Mouse (Mus musculus) thymus, postnatal 36 days (tissue): ENCODE measurements around the gene Bcar3.
"Not testable (repeated sequence)": the region's sequence is repeated elsewhere in the genome, so short reads cannot be mapped to it uniquely, and the experiment has no call there.

Experiments
- DNase-seq, 2 experiments: peaks; one replicate each; pipeline ENCODE4 v3.0.0; 2022; ENCODE audit warnings: mixed read lengths in 2 of 2

Gene Bcar3

GRCm38 (mm10) chr3:122386444-122386843 is 92.5 kb downstream of the Bcar3 start:
- DNase-seq: no peak

- no peak for DNase-seq
Observed at GRCm38 (mm10) chr3:122387771-122388170, 93.8 kb downstream of the Bcar3 start.

DNA sequence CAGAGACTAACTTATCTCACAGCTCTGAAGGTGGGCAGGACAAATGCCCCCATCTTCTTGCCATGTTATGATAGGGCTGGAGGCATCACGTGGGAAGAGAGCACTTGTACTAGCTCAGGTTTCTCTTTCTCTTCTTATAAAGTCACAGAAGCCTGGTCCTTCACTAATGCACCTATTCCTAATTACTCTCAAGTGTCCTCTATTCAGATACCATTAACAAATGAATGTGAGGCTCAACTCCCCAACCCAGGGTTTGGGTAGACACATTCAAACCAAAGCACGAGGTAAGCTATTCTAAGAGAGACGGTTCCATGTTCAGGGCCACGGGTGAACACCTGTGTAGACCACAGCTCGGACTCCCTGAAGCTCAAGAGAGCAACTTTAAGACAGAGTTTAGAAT is 96.0 kb downstream of the Bcar3 start:
- DNase-seq: no peak

GRCm38 (mm10) chr3:122391098-122391497 is 97.2 kb downstream of the Bcar3 start:
- DNase-seq: no peak

GRCm38 (mm10) chr3:122391816-122392215 is 97.9 kb downstream of the Bcar3 start:
- DNase-seq: no peak

DNA sequence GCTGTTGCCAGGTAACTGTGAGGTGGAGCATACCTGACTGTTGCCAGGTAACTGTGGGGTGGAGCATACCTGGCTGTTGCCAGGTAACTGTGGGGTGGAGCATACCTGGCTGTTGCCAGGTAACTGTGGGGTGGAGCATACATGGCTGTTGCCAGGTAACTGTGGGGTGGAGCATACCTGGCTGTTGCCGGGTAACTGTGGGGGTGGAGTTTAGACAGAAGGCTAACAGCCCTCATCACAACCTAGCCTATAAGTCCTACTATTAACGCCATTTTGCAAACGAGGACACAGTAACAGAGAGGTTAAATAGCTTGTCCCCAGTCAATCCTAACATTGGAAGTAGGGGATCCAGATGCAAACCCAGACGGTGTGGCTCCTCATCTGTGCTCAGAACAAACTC is 99.5 kb downstream of the Bcar3 start:
- not testable (repeated sequence) for DNase-seq

GRCm38 (mm10) chr3:122393836-122394374 is 100.0 kb downstream of the Bcar3 start:
- no peak for DNase-seq

GRCm38 (mm10) chr3:122396957-122397356 is 103.0 kb downstream of the Bcar3 start:
- no peak for DNase-seq

- no peak for DNase-seq
Observed at GRCm38 (mm10) chr3:122397401-122397800, 103.5 kb downstream of the Bcar3 start.

- no peak for DNase-seq
Observed at GRCm38 (mm10) chr3:122401011-122401410, 107.1 kb downstream of the Bcar3 start.

GRCm38 (mm10) chr3:122402143-122402542 is 108.2 kb downstream of the Bcar3 start:
- no peak for DNase-seq

GRCm38 (mm10) chr3:122403860-122404557 is 110.1 kb downstream of the Bcar3 start:
- DNase-seq: no peak

DNA sequence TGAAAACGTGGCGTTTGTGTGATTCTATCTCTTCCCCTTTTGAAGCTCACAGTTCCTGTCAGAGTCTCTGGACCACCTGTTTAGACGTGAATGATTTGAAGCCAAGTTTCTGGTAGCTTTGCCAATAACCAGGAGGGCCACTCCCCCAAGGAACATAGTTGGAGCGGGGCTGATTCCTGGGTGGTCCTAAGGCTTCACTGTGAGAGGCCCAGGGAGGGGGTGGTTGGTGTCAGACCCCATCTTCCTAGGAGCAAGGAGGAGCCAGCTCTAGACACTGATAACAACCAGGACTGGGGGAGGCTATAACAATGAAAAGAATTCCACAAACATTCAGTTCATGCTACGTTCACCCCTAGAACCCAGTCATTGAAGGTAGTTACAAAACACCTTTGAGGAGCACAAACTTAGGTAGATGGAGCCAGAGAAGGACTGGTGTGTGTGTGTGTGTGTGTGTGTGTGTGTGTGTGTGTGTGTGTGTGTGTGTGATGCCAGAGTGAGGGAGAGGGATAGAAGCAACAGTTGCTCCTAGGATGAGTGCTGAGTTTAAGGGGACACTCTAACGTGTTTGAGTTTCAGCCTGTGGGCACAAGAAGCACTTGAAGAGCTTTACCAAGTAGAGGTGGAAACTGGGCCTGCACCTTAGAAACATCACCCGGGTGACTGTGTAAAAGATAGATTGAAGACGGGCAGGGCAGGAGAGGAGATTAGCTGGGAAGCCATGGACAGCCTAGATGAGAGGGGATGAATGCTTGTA is 111.4 kb downstream of the Bcar3 start:
- no peak for DNase-seq

DNA sequence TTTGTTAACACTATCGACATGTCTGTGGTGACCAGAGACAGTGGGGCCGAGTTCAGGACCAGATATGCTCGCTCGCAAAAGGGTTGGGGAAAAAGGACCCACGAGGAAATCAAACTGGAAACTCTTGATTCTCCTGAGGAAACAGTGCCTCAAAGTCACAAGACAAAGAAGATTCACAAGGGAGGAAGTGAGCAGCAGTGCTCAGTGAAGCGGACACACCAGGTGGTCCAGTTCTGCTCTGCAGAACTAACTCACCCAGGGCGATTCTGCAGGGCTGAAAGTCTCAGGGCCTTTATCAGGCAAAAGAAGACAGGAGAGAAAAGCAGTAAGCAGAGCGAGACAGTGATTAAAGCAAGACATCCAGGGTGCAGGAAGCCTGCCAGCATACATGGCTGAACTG is 112.5 kb downstream of the Bcar3 start:
- DNase-seq: no peak

GRCm38 (mm10) chr3:122407757-122408156 is 113.8 kb downstream of the Bcar3 start:
- no peak for DNase-seq

- no peak for DNase-seq
Observed at GRCm38 (mm10) chr3:122408798-122409311, 114.9 kb downstream of the Bcar3 start.

DNA sequence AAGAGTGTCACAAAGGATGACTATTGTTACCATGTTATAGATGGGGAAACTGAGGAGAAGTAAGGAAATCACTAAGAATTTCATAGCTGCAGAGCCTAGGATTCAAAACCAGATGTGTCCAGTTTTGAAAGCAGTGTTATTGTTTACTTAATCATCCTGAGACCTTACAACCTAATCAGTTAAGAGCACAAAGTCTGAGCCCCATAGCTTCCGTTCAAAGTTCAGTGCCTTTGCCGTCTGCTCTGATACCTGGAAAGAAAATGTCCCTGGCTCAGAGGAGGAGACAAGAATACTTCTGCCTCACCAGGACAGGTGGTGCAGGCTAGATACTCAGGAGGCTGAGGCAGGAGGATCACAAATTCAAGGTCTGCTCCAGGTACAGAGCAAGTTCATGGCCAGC is 117.7 kb downstream of the Bcar3 start:
- DNase-seq: no peak

DNA sequence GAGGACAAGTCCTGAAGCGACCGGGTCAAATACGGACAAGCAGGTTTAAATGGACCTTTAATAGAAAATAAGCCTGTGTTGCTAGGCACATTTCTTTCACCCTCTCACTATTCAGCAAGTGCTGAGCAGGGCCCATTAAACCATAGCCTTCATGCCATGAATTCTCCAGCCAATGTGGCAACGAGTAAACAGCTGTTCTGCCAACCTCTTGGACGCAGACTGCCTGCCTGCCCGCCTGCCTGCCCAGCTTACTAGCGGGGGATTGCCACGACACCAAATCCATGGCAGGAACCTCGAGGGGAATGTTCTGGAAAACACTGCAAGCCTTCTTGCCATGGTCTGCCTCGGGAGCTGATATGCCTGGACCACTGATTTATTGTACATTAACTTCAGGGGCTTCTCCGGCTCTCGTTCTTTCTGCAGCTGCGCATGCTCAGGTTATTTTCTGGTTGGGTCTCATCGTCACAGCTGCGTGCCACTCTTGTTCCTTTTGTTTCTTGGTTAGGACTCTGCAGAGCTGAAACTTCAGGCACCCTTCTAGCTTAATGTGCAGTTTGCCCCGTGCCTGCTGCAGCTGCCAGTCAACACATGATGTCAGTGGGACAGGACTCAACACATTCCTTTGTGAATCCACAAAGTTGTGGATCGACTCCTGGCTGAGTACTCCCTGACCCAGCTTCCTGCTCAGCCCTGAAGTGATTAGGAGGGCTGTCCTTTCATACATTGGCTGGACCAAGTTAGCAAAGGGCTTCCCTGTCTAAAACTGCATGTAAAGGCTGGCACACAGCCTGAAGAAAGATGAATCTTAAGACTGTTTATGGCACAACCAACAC is 120.0 kb downstream of the Bcar3 start:
- no peak for DNase-seq

DNA sequence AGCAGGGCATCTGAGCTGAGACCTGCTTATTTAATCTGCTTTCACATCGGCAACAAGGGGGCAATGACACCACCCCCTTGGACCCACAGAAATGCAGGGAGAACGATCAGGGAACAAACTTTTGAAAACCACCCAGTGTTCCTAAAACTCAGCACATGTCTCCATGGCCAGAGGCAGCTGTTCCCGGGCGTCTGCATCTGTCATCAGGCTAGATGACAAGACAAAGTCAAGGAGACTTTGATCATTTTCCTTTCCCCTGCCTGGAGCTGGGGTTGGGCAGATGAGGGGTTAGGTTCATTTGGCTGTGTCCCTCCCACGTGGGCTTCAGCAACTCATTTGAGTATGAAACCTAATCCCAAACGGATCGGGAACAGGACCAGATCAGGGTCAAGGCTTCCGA is 120.9 kb downstream of the Bcar3 start:
- no peak for DNase-seq

- DNase-seq: no peak
Observed at GRCm38 (mm10) chr3:122417466-122417865, 123.5 kb downstream of the Bcar3 start.

DNA sequence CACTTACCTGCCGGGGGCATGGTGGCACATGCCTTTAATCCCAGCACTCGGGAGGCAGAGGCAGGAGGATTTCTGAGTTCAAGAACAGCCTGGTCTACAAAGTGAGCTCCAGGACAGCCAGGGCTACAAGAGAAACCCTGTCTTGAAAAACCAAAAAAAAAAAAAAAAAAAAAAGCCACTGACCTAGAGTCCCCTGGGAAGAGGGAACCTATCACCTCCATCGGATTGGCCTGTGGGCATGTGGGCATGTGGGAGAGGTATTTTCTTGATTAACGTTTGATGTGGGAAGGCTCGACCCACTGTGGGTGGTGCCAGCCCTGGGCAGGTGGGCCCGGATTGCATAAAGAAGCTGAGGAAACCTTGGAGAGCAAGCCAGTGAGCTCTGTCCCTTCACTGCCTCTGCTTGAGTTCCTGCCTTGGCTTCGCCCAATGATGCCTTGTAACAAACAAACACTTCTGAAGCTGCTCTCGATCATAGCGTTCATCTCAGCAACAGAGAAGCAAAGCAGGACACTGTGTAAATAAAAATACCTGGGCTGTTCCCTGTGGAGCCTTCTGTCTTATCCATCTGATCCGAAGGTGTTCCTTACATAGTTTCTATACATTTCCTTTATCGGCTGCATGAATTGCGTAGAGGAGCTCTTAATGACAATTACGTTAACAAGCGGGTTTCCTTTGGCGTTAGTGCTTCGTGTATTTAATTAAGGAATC is 124.8 kb downstream of the Bcar3 start:
- DNase-seq: no peak
